In genomic region chr8:83309836-83310235, GRCm38 (mm10) we compare ENCODE assay signal across 41 mouse cellular contexts. TPM values are rescaled to one million over a fixed set of nuclear protein-coding genes. Genes with fewer than 3 reads are reported as not detected.
"Had no signal": no experiment of that assay in that cellular context is flagged by ENCODE, and none has a peak within 500 bp of the region (broad histone marks: within the 10 kb centered on the region; RNA-seq: fewer than 3 reads in every experiment).

No protein-coding gene starts in this region.

- H3K27ac ChIP-seq: heart, adult 2 months; heart, embryonic 13.5 days; heart, embryonic 15.5 days; hindbrain, embryonic 10.5 days; hindbrain, embryonic 12.5 days; hindbrain, embryonic 14.5 days; intestine, embryonic 15.5 days; kidney, embryonic 15.5 days; kidney, postnatal 0 days; left cerebral cortex, adult 2 months; limb, embryonic 10.5 days; limb, embryonic 12.5 days; liver, embryonic 13.5 days; liver, embryonic 15.5 days had no signal

- H3K4me2 ChIP-seq: heart, embryonic 11.5 days; heart, embryonic 13.5 days; heart, embryonic 15.5 days; hindbrain, embryonic 12.5 days; hindbrain, embryonic 14.5 days; intestine, embryonic 15.5 days; kidney, embryonic 15.5 days; limb, embryonic 12.5 days; liver, embryonic 11.5 days; liver, embryonic 13.5 days; liver, embryonic 15.5 days had no signal

- H3K27me3 ChIP-seq: heart, embryonic 13.5 days; heart, embryonic 15.5 days; hindbrain, embryonic 12.5 days; intestine, embryonic 15.5 days; kidney, embryonic 15.5 days; limb, embryonic 12.5 days; liver, embryonic 13.5 days; liver, embryonic 15.5 days had no signal

- ATAC-seq: hindbrain, embryonic 16.5 days; inflammation-experienced regulatory T-cells, adult 6 months; intestine, embryonic 15.5 days; intestine, postnatal 0 days had no signal

- H3K4me3 ChIP-seq: heart, adult 2 months; heart, embryonic 13.5 days; heart, embryonic 15.5 days; hindbrain, embryonic 10.5 days; hindbrain, embryonic 12.5 days; intestine, embryonic 15.5 days; kidney, embryonic 15.5 days; left cerebral cortex, adult 2 months; limb, embryonic 10.5 days; limb, embryonic 12.5 days; liver, embryonic 13.5 days; liver, embryonic 15.5 days had no signal

- H3K9ac ChIP-seq: heart, embryonic 13.5 days; heart, embryonic 15.5 days; hindbrain, embryonic 12.5 days; hindbrain, embryonic 14.5 days; intestine, embryonic 15.5 days; kidney, embryonic 15.5 days; limb, embryonic 12.5 days; liver, embryonic 13.5 days; liver, embryonic 15.5 days had no signal

- H3K4me1 ChIP-seq: heart, embryonic 13.5 days; heart, embryonic 15.5 days; hindbrain, embryonic 10.5 days; hindbrain, embryonic 12.5 days; intestine, embryonic 15.5 days; kidney, embryonic 15.5 days; limb, embryonic 10.5 days; limb, embryonic 12.5 days; liver, embryonic 13.5 days; liver, embryonic 15.5 days had no signal

- H3K36me3 ChIP-seq: heart, embryonic 15.5 days; intestine, embryonic 15.5 days; liver, embryonic 13.5 days; liver, embryonic 15.5 days had no signal

- H3K9me3 ChIP-seq: heart, embryonic 13.5 days; heart, embryonic 15.5 days; hindbrain, embryonic 10.5 days; hindbrain, embryonic 12.5 days; intestine, embryonic 15.5 days; kidney, embryonic 15.5 days; limb, embryonic 10.5 days; limb, embryonic 12.5 days; liver, embryonic 13.5 days; liver, embryonic 15.5 days had no signal

- DNase-seq: gastrocnemius, postnatal 14 days; gastrocnemius, postnatal 36 days; heart, adult 11 months; heart, adult 2 months; heart, postnatal 14 days; heart, postnatal 4 days; kidney, adult 2 months; kidney, adult 9 months; kidney, postnatal 14 days; kidney, postnatal 36 days; liver; liver, embryonic 13.5 days had no signal

RNA-seq across cellular contexts. Expression of gene Ucp1, which starts 19.7 kb away (rescaled TPM):
- total RNA-seq: gastrocnemius, adult 18-20 months; gastrocnemius, adult 8-10 months; gastrocnemius, postnatal 14 days; gastrocnemius, postnatal 36 days; layer of hippocampus, adult 18-20 months; layer of hippocampus, postnatal 10 days; layer of hippocampus, postnatal 25 days; left cerebral cortex, adult 2 months; left cerebral cortex, postnatal 14 days; left cerebral cortex, postnatal 36 days had no signal
- polyA plus RNA-seq: heart, embryonic 11.5 days; heart, embryonic 13.5 days; heart, embryonic 15.5 days; heart, postnatal 0 days; hindbrain, embryonic 10.5 days; inflammation-experienced regulatory T-cells, adult 6 months; intestine, embryonic 15.5 days; intestine, postnatal 0 days; kidney, embryonic 15.5 days; limb, embryonic 10.5 days; limb, embryonic 12.5 days; liver, embryonic 11.5 days; liver, embryonic 13.5 days; liver, embryonic 15.5 days had no signal

RNA-seq across cellular contexts. Expression of gene Mgat4d, which starts 38.4 kb away (rescaled TPM):
- total RNA-seq: gastrocnemius, adult 18-20 months; gastrocnemius, adult 8-10 months; gastrocnemius, postnatal 14 days; gastrocnemius, postnatal 36 days; heart, adult 2 months; heart, postnatal 14 days; heart, postnatal 4 days; layer of hippocampus, adult 18-20 months; layer of hippocampus, adult 8-10 months; layer of hippocampus, postnatal 10 days; layer of hippocampus, postnatal 25 days; left cerebral cortex, adult 2 months; left cerebral cortex, postnatal 14 days; left cerebral cortex, postnatal 36 days had no signal
- polyA plus RNA-seq: gonadal fat pad, adult 2 months; heart, adult 2 months; heart, embryonic 11.5 days; heart, embryonic 13.5 days; heart, embryonic 15.5 days; heart, postnatal 0 days; hindbrain, embryonic 10.5 days; hindbrain, embryonic 12.5 days; hindbrain, embryonic 14.5 days; hindbrain, embryonic 16.5 days; inflammation-experienced regulatory T-cells, adult 6 months; intestine, embryonic 15.5 days; intestine, postnatal 0 days; kidney, adult 2 months; kidney, embryonic 15.5 days; kidney, postnatal 0 days; large intestine, adult 2 months; limb, embryonic 10.5 days; limb, embryonic 12.5 days; limb, embryonic 14.5 days; liver, embryonic 11.5 days; liver, embryonic 13.5 days; liver, embryonic 15.5 days had no signal
